Mouse (Mus musculus) kidney, adult 2 months (tissue): ENCODE results near the gene Cox7a2l.

Source experiments
- CTCF ChIP-seq: fragments of 200-500 bp; conservative IDR thresholded peaks from 2 replicates; pipeline ENCODE4 v1.5.1; 2011; ENCODE audit warnings: low read depth, mild to moderate bottlenecking, control low read depth, low read length, moderate library complexity, mixed read lengths; ENCODE audit not compliant: insufficient read depth, insufficient read length
- POLR2A ChIP-seq: fragments of 200-500 bp; IDR thresholded peaks from one replicate; pipeline ENCODE4 v1.6.1; 2011; ENCODE audit warnings: low read depth, low read length, control low read depth

DNA sequence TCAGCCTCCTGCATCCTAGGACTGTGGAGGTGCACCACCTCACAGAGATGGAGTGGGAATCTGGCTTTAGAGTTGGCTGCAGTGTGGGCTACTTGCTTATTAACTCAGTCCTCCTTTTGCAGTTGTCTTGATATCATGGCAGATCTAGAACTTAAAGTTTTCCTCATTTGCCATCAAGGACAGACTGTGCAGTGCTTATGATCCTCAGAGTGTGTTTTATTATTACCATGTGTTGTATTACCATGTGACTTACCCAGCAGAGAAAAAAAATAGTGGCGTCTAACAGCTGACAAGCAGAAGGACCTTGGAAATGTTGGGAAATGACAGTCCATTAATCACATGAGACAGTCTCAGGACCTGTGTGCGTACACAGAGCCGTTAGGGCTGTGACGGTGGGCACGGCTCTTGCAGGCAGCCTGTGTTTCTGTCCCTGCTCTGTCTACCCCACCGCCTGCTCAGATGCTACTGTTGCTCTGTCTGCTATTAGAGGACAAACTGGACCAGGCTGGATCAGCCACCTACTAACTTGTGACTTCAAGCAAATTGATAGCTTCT, 50.4 kb downstream of the Cox7a2l start:
- TF ChIP-seq CTCF (no peak), POLR2A (no peak)
